Comparison of ENCODE assay signal across 17 mouse cellular contexts in the genomic region with DNA sequence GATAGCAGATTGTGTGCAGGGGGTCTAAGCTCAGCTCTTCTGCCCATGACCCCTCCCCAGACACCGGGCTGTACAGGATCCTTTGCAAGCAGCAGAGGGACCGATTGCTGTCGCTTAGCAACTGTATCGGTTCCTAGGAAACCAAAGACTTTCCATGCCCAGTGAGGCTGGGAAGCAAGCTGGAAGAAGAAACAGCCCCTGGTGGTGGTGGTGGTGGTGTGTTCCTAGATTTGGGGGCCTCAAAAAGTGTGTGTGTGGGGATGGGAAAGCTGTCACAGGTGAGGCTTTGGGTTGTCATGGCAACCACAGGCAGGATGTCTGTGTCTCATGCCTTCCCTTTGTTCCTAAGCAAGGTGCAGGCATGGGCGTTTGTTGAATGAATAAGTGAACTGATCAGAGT. TPM values are rescaled to one million over a fixed set of nuclear protein-coding genes. Genes with fewer than 3 reads are reported as not detected.
DNase-seq lines count a peak whose midpoint lies in the region; ATAC-seq and TF ChIP-seq lines count a peak whose summit lies in the region.
"Had no signal": no experiment of that assay in that cellular context is flagged by ENCODE, and none has a peak within 500 bp of the region (broad histone marks: within the 10 kb centered on the region; RNA-seq: fewer than 3 reads in every experiment).

No protein-coding gene starts in this region.

- no peak overlapping the region for H3K4me3 ChIP-seq in forebrain, postnatal 0 days (ENCODE audit: low read depth, low read length)
- H3K4me3 ChIP-seq: embryonic facial prominence, embryonic 12.5 days; heart, adult 2 months; liver, embryonic 12.5 days had no signal

- no peaks in the 10 kb centered on the region for H3K4me1 ChIP-seq in forebrain, postnatal 0 days (ENCODE audit: insufficient read depth)
- H3K4me1 ChIP-seq: embryonic facial prominence, embryonic 12.5 days; liver, embryonic 12.5 days had no signal

- 22% methylated on average over 5 of the region's 5 CpGs for WGBS in forebrain, postnatal 0 days

- no peaks in the 10 kb centered on the region for H3K9me3 ChIP-seq in forebrain, postnatal 0 days (ENCODE audit: low read length)
- H3K9me3 ChIP-seq: embryonic facial prominence, embryonic 12.5 days; liver, embryonic 12.5 days had no signal

- peak; percentile 71 for TF ChIP-seq CTCF in forebrain, postnatal 0 days (IDR thresholded peaks at IDR 0.05; ENCODE audit: low read depth)

- peak overlapping the region; percentile 93 for H3K27ac ChIP-seq in forebrain, postnatal 0 days (ENCODE audit: low read depth, low read length)
- H3K27ac ChIP-seq: embryonic facial prominence, embryonic 12.5 days; heart, adult 2 months; liver, embryonic 12.5 days had no signal

- H3K4me2 ChIP-seq in forebrain, postnatal 0 days (ENCODE audit: low read depth) = no peak overlapping the region
- H3K4me2 ChIP-seq: embryonic facial prominence, embryonic 12.5 days; liver, embryonic 12.5 days had no signal

- H3K36me3 ChIP-seq in forebrain, postnatal 0 days (ENCODE audit: insufficient read depth) = no peaks in the 10 kb centered on the region
- H3K36me3 ChIP-seq: embryonic facial prominence, embryonic 12.5 days; liver, embryonic 12.5 days had no signal

- H3K27me3 ChIP-seq in forebrain, postnatal 0 days (ENCODE audit: insufficient read depth, low read length) = no peaks in the 10 kb centered on the region

- H3K9ac ChIP-seq in forebrain, postnatal 0 days = 0 out of 2 replicates have a peak overlapping the region, but pooled peaks have one; percentile 6
- H3K9ac ChIP-seq: embryonic facial prominence, embryonic 12.5 days; liver, embryonic 12.5 days had no signal

- peak; percentile 60 to 78 for DNase-seq in layer of hippocampus, adult 18-20 months (ENCODE audit: low spot score in 2 of 2)
- DNase-seq in layer of hippocampus, postnatal 25 days (ENCODE audit: extremely low spot score in 1 of 2, low spot score in 1 of 2) = no peak
- peak; percentile 51 for DNase-seq in thymus, postnatal 0 days (ENCODE audit: low spot score)
- DNase-seq in thymus, postnatal 25 days = no peak
- DNase-seq in forebrain, postnatal 0 days = peak; percentile 90
- DNase-seq in right cerebral cortex, postnatal 4 days = peak; percentile 57
- no peak for DNase-seq in lung, postnatal 25 days (ENCODE audit: low spot score)
- no peak for DNase-seq in liver
- DNase-seq: cerebellum, adult 9-11 months; heart, adult 2 months; heart, postnatal 14 days; kidney, adult 8-10 months; lung, postnatal 4 days had no signal

- ATAC-seq in forebrain, postnatal 0 days = peak; percentile 90
- ATAC-seq: liver, embryonic 12.5 days had no signal

RNA-seq across cellular contexts. Expression of gene Rasal1, which starts 12.2 kb away (rescaled TPM):
- total RNA-seq in layer of hippocampus, adult 18-20 months (2021) = 10 to 100 TPM; 92.7 to 97.3 TPM
- 100 to 1,000 TPM in 1 of 2 experiments, 10 to 100 TPM in 1; 92.7 to 100 TPM for total RNA-seq in layer of hippocampus, postnatal 25 days (2021)
- 11.4 and 11.8 TPM in 2 replicates for polyA plus RNA-seq in thymus, postnatal 0 days (2015; fragmentation: Nextera tagmentation; extraction: Ambion mirVana)
- total RNA-seq in forebrain, postnatal 0 days (2014; rRNA removed) = 25.9 and 36.8 TPM in 2 replicates
- 14.0 and 20.0 TPM in 2 replicates for polyA plus RNA-seq in forebrain, postnatal 0 days (2015; fragmentation: Nextera tagmentation; extraction: Ambion mirVana)
- total RNA-seq: heart, adult 2 months had no signal

RNA-seq across cellular contexts. Expression of gene Cfap73, which starts 26.8 kb away (rescaled TPM):
- under 1 TPM; 0.61 to 0.82 TPM for total RNA-seq in layer of hippocampus, adult 18-20 months (2021)
- under 1 TPM; 0.39 to 0.42 TPM for total RNA-seq in layer of hippocampus, postnatal 25 days (2021)
- polyA plus RNA-seq in thymus, postnatal 0 days (2015; fragmentation: Nextera tagmentation; extraction: Ambion mirVana) = 0.23 and 0.30 TPM in 2 replicates
- 1.9 and 2.1 TPM in 2 replicates for total RNA-seq in forebrain, postnatal 0 days (2014; rRNA removed)
- polyA plus RNA-seq in forebrain, postnatal 0 days (2015; fragmentation: Nextera tagmentation; extraction: Ambion mirVana) = 0.68 and 1.2 TPM in 2 replicates
- total RNA-seq: heart, adult 2 months; heart, postnatal 14 days; left cerebral cortex, adult 18-20 months had no signal
- polyA plus RNA-seq: embryonic facial prominence, embryonic 12.5 days; liver, embryonic 12.5 days; stomach, embryonic 14.5 days had no signal

RNA-seq across cellular contexts. Expression of gene Ddx54, which starts 48.3 kb away (rescaled TPM):
- 10 to 100 TPM; 39.3 to 40.5 TPM for total RNA-seq in layer of hippocampus, adult 18-20 months (2021)
- 10 to 100 TPM; 40.7 to 42.5 TPM for total RNA-seq in layer of hippocampus, postnatal 25 days (2021)
- 106 and 108 TPM in 2 replicates for polyA plus RNA-seq in thymus, postnatal 0 days (2015; fragmentation: Nextera tagmentation; extraction: Ambion mirVana)
- 43.9 and 46.0 TPM in 2 replicates for total RNA-seq in forebrain, postnatal 0 days (2014; rRNA removed)
- 35.5 and 40.0 TPM in 2 replicates for polyA plus RNA-seq in forebrain, postnatal 0 days (2015; fragmentation: Nextera tagmentation; extraction: Ambion mirVana)

RNA-seq across cellular contexts. Expression of gene Rita1, which starts 48.4 kb away (rescaled TPM):
- 10 to 100 TPM; 27.5 to 29.5 TPM for total RNA-seq in layer of hippocampus, adult 18-20 months (2021)
- total RNA-seq in layer of hippocampus, postnatal 25 days (2021) = 10 to 100 TPM; 23.9 to 25.5 TPM
- 10.7 TPM in 2 replicates for polyA plus RNA-seq in thymus, postnatal 0 days (2015; fragmentation: Nextera tagmentation; extraction: Ambion mirVana)
- 24.1 and 36.5 TPM in 2 replicates for total RNA-seq in forebrain, postnatal 0 days (2014; rRNA removed)
- 28.6 and 31.8 TPM in 2 replicates for polyA plus RNA-seq in forebrain, postnatal 0 days (2015; fragmentation: Nextera tagmentation; extraction: Ambion mirVana)

RNA-seq across cellular contexts. Expression of gene Dtx1, which starts 50.9 kb away (rescaled TPM):
- total RNA-seq in layer of hippocampus, adult 18-20 months (2021) = 10 to 100 TPM; 70.7 to 75.2 TPM
- total RNA-seq in layer of hippocampus, postnatal 25 days (2021) = 10 to 100 TPM; 67.2 to 78.5 TPM
- polyA plus RNA-seq in thymus, postnatal 0 days (2015; fragmentation: Nextera tagmentation; extraction: Ambion mirVana) = 43.4 and 43.7 TPM in 2 replicates
- total RNA-seq in forebrain, postnatal 0 days (2014; rRNA removed) = 154 and 193 TPM in 2 replicates
- 59.4 and 65.2 TPM in 2 replicates for polyA plus RNA-seq in forebrain, postnatal 0 days (2015; fragmentation: Nextera tagmentation; extraction: Ambion mirVana)

Comparison
In these comparisons a context has a peak if more than half of its experiments do, and no peak if none do; other contexts are left out.
1. DNase-seq: peak in layer of hippocampus, adult 18-20 months (2 of 2), thymus, postnatal 0 days (single experiment), forebrain, postnatal 0 days (single experiment) and right cerebral cortex, postnatal 4 days (single experiment); none in layer of hippocampus, postnatal 25 days (0 of 2), thymus, postnatal 25 days (single experiment), lung, postnatal 25 days (single experiment) and liver (single experiment).